Mouse (Mus musculus) kidney, embryonic 16.5 days (tissue): ENCODE data around the gene Dirc2. TPM values are rescaled to one million over a fixed set of nuclear protein-coding genes. Genes with fewer than 3 reads are reported as not detected.

Source experiments
- ATAC-seq: fragments of 200-750 bp; cut with Nextera tagmentation; 2 replicates; pipeline ENCODE4 v1.8.0; 2017; ENCODE audit warnings: moderate TSS enrichment; ENCODE audit not compliant: low FRiP score, low TSS enrichment
- H3K27ac ChIP-seq: fragments of 300-500 bp; sonication (generic); 2 replicates; pipeline ENCODE4 v1.5.1; 2014; ENCODE audit warnings: low read length
- H3K27me3 ChIP-seq: fragments of 300-500 bp; sonication (generic); 2 replicates; pipeline ENCODE4 v1.6.1; 2014; ENCODE audit warnings: low read length, control low read depth, mixed read lengths; ENCODE audit not compliant: insufficient read depth
- H3K36me3 ChIP-seq: fragments of 300-500 bp; sonication (generic); 2 replicates; pipeline ENCODE4 v1.6.1; 2014; ENCODE audit warnings: low read length, control low read depth, mixed read lengths; ENCODE audit not compliant: insufficient read depth
- H3K4me1 ChIP-seq: fragments of 300-500 bp; sonication (generic); 2 replicates; pipeline ENCODE4 v1.6.1; 2014; ENCODE audit warnings: low read length, control low read depth, mixed read lengths; ENCODE audit not compliant: insufficient read depth
- H3K4me2 ChIP-seq: fragments of 300-500 bp; sonication (generic); replicated peaks from 2 replicates; pipeline ENCODE4 v1.6.1; 2014; ENCODE audit warnings: low read depth, low read length
- H3K4me3 ChIP-seq: fragments of 300-500 bp; sonication (generic); 2 replicates; pipeline ENCODE4 v1.5.1; 2014; ENCODE audit warnings: mild to moderate bottlenecking, low read length
- H3K9ac ChIP-seq: fragments of 300-500 bp; sonication (generic); replicated peaks from 2 replicates; pipeline ENCODE4 v1.6.1; 2014; ENCODE audit warnings: low read length
- H3K9me3 ChIP-seq: fragments of 300-500 bp; sonication (generic); 2 replicates; pipeline ENCODE4 v1.6.1; 2016; ENCODE audit warnings: low read length, control low read depth
- WGBS: fragments of 180-500 bp; shearing (Covaris S2); extraction: QIAGEN DNeasy Blood & Tissue Kit; methylation state at CpG from one replicate; pipeline ENCODE4 v1.1.7; 2014; 5-methylcytosine and 5-hydroxymethylcytosine counted together
- polyA plus RNA-seq: library from polyadenylated mRNA; unstranded; fragments of >200 nt; fragmentation: Nextera tagmentation; extraction: Ambion mirVana; gene quantifications from 2 replicates; pipeline ENCODE4 v1.2.1, GENCODE M21; 2015

Dirc2 gene
- polyA plus RNA-seq, 1 experiment from 2014 or later = 12.2 TPM

GRCm38 (mm10) chr16:35747417-35748236, 21.5 kb downstream of the Dirc2 start:
- no peaks in the 10 kb centered on the region for H3K27me3 ChIP-seq
- H3K36me3 ChIP-seq = no peaks in the 10 kb centered on the region
- 66% methylated on average over 9 of the region's 9 CpGs for WGBS
- H3K27ac ChIP-seq = no peak overlapping the region
- no peak for ATAC-seq
- H3K9ac ChIP-seq = no peak overlapping the region
- H3K4me3 ChIP-seq = no peak overlapping the region
- H3K9me3 ChIP-seq = no peaks in the 10 kb centered on the region
- no peak overlapping the region for H3K4me2 ChIP-seq
- no peaks in the 10 kb centered on the region for H3K4me1 ChIP-seq

- Histone ChIP-seq H3K9ac (no peak overlapping the region), H3K4me2 (no peak overlapping the region), H3K27ac (no peak overlapping the region), H3K36me3 (no peaks in the 10 kb centered on the region), H3K27me3 (no peaks in the 10 kb centered on the region), H3K4me3 (no peak overlapping the region), H3K4me1 (peaks cover 7% of the 10 kb centered on the region; the same call in 1 of the 2 replicates), H3K9me3 (no peaks in the 10 kb centered on the region)
- WGBS = 77% methylated on average over 12 of the region's 12 CpGs
- ATAC-seq = no peak
These were observed 26.8 kb downstream of the Dirc2 start for GRCm38 (mm10) chr16:35742251-35742937.

DNA sequence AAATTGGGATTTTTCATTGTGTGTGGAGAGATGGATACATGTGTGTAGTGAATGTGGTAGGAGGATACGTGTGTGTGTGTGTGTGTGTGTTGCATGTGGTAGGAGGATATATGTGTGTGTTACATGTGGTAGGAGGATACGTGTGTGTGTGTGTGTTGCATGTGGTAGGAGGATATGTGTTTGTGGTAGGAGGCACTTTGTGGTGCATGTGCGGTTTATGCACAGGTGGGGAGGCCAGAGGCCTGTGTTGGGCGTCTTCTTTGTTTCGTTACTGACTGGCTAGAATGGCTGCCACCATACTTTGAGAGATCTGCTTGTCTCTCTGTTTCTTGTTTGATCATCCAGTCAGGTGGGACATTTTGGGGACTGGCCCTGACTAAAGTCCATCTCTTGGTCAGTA, 27.5 kb downstream of the Dirc2 start:
- no peak overlapping the region for H3K4me3 ChIP-seq
- H3K4me1 ChIP-seq = peaks cover 7% of the 10 kb centered on the region; the same call in 1 of the 2 replicates
- H3K27ac ChIP-seq = no peak overlapping the region
- H3K9me3 ChIP-seq = no peaks in the 10 kb centered on the region
- H3K9ac ChIP-seq = no peak overlapping the region
- WGBS = 100% methylated on average over 5 of the region's 5 CpGs
- no peak overlapping the region for H3K4me2 ChIP-seq
- H3K27me3 ChIP-seq = no peaks in the 10 kb centered on the region
- no peaks in the 10 kb centered on the region for H3K36me3 ChIP-seq
- no peak for ATAC-seq

DNA sequence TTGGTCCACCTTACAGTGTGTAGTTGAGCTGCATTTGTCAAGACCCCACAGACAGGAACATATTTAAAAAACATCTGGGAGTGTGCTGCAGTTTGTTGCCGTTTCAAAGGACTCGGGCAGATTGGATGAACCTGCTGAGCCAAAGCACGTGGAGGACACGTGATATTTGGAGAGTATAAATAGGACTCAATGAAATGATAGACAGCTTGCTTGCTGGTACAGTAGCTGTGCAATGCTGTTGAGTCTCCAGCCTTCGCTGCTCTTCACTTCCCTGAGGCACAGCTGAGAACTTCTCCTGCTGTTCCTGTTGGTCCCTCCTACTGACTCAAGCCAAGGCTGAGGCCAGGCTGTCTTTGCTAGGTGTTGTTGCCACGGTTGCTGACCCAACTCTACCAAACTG, 28.2 kb downstream of the Dirc2 start:
- no peak for ATAC-seq
- H3K9me3 ChIP-seq = no peaks in the 10 kb centered on the region
- peaks cover 7% of the 10 kb centered on the region; the same call in 1 of the 2 replicates for H3K4me1 ChIP-seq
- H3K27me3 ChIP-seq = no peaks in the 10 kb centered on the region
- 75% methylated on average over 6 of the region's 6 CpGs for WGBS
- H3K4me2 ChIP-seq = no peak overlapping the region
- no peak overlapping the region for H3K9ac ChIP-seq
- no peak overlapping the region for H3K27ac ChIP-seq
- H3K36me3 ChIP-seq = no peaks in the 10 kb centered on the region
- no peak overlapping the region for H3K4me3 ChIP-seq

DNA sequence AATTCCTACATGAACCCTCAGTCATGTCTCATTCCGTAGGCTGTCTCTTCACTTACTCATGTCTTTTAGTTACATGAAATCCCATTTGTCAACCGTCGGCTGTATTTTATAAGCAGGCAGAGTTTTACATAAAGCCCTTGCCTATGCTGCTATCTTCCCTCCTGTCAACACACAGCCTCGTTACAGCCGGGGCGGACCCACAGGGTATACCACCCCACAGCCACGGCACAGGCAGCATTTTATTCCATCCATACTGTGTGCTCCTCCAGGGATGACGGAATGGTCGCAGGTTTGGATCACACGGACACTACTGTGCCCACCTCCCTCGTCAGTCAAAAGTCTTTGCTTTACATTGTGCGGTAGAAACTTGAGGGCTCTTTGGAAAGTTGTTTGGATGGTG, 28.8 kb downstream of the Dirc2 start:
- Histone ChIP-seq H3K9ac (no peak overlapping the region), H3K4me2 (no peak overlapping the region), H3K9me3 (no peaks in the 10 kb centered on the region), H3K27ac (no peak overlapping the region), H3K4me1 (peaks cover 7% of the 10 kb centered on the region; the same call in 1 of the 2 replicates), H3K36me3 (no peaks in the 10 kb centered on the region), H3K27me3 (no peaks in the 10 kb centered on the region), H3K4me3 (no peak overlapping the region)
- 83% methylated on average over 12 of the region's 12 CpGs for WGBS
- ATAC-seq = no peak

DNA sequence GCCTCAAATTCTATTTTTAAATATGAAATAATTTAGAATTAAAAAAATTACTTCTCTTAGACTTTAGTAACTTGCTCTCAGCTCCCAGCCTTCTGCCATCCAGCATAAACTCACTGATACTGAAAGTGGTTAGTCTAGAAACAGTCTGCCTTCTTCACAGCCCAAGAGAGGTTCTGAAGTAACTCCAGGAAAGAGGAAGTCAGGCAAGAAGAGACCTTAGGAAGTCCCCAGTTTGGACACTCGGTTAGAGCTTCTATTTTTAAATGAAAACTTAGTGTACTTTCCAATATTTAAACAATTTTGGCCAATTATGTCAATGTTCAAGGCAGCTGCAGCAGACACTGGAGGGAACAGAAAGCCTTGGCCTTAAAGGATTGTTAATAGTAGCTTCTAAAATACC, 29.6 kb downstream of the Dirc2 start:
- H3K9me3 ChIP-seq = no peaks in the 10 kb centered on the region
- 58% methylated on average over 1 of the region's 1 CpGs for WGBS
- no peak overlapping the region for H3K4me3 ChIP-seq
- ATAC-seq = no peak
- no peaks in the 10 kb centered on the region for H3K27me3 ChIP-seq
- no peak overlapping the region for H3K4me2 ChIP-seq
- H3K4me1 ChIP-seq = peaks cover 7% of the 10 kb centered on the region; the same call in 1 of the 2 replicates
- H3K9ac ChIP-seq = no peak overlapping the region
- no peak overlapping the region for H3K27ac ChIP-seq
- H3K36me3 ChIP-seq = no peaks in the 10 kb centered on the region

DNA sequence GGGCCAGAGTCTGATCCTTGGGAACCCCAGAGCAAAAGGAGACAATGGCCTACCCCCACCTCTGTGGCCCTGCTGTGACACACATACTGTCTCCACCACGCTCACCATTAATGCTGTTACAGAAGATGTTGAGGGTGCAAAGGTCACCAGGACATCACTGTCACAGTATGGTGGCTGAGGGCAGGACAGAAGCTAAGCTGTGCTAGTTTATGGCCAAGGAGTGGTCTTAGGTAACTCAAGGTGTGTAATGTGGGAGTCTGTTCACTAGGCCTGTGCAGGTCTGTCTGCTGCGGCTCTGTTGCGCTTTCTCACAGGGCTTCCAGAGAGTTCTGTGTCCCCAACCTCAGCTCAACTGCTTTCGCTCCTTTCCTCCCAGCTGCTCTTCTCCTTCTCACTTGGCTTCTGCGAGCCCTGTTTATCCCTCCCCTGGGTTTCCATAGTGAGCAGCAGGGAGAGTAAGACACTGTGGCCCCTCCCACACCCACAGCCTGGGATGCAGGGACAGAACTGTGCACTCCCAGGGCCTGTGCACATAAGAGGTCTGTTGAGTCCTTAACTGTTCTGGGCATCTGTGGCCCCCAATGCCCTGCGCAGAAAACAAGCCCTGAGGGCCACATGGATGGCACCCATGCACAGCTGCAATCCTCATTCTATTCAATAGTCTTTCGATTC, 30.9 kb downstream of the Dirc2 start:
- no peaks in the 10 kb centered on the region for H3K9me3 ChIP-seq
- H3K4me1 ChIP-seq = peaks cover 7% of the 10 kb centered on the region; the same call in 1 of the 2 replicates

GRCm38 (mm10) chr16:35734038-35734437, 35.1 kb downstream of the Dirc2 start:
- Histone ChIP-seq H3K27me3 (no peaks in the 10 kb centered on the region), H3K4me2 (no peak overlapping the region), H3K9ac (no peak overlapping the region), H3K4me1 (0 out of 2 replicates have a peak, but pooled peaks cover 7% of the 10 kb centered on the region), H3K27ac (no peak overlapping the region), H3K36me3 (0 out of 2 replicates have a peak, but pooled peaks cover 5% of the 10 kb centered on the region), H3K9me3 (no peaks in the 10 kb centered on the region), H3K4me3 (no peak overlapping the region)
- 21% methylated on average over 6 of the region's 6 CpGs for WGBS
- no peak for ATAC-seq

More for the DNA sequence above, 30.9 kb downstream of the Dirc2 start:
- Histone ChIP-seq H3K4me2 (no peak overlapping the region), H3K36me3 (no peaks in the 10 kb centered on the region), H3K4me3 (no peak overlapping the region), H3K27ac (no peak overlapping the region), H3K9ac (no peak overlapping the region), H3K27me3 (no peaks in the 10 kb centered on the region)
- ATAC-seq = no peak; the same call in 1 of the 2 replicates
- 77% methylated on average over 7 of the region's 7 CpGs for WGBS

- H3K4me3 ChIP-seq = no peak overlapping the region
- no peak overlapping the region for H3K9ac ChIP-seq
- H3K36me3 ChIP-seq = 0 out of 2 replicates have a peak, but pooled peaks cover 5% of the 10 kb centered on the region
- no peaks in the 10 kb centered on the region for H3K27me3 ChIP-seq
- no peak overlapping the region for H3K4me2 ChIP-seq
- ATAC-seq = no peak
- WGBS = 90% methylated on average over 7 of the region's 7 CpGs
- H3K27ac ChIP-seq = no peak overlapping the region
- no peaks in the 10 kb centered on the region for H3K9me3 ChIP-seq
- no peaks in the 10 kb centered on the region for H3K4me1 ChIP-seq
These were observed 37.1 kb downstream of the Dirc2 start for GRCm38 (mm10) chr16:35732096-35732495.
